Comparison of ENCODE assay signal across 22 mouse cellular contexts in the genomic region with DNA sequence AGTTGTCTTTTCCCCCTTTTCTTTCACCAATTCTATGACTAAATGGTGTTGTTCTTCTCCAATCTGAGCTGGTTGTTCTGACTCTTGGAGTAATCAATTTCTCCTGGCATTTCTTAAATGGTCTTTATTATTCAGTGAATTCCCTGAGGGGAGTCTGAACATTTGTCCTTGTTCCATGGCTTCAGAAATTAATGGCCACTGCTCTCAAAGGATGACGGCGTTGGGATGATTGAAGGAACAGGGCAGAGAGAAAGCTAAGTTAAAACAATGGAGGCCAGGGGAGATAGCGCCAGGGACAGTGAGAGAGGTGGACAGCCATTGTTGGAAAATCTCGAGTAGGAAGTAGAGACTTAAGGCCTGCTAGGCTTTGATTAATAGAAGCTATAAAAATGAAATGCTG.
A peak's percentile ranks its signal among the peaks of the same experiment; 100 is the strongest.
DNase-seq lines count a peak whose midpoint lies in the region; ATAC-seq lines count a peak whose summit lies in the region.
"Had no signal": no experiment of that assay in that cellular context is flagged by ENCODE, and none has a peak within 500 bp of the region (broad histone marks: within the 10 kb centered on the region; RNA-seq: fewer than 3 reads in every experiment).

No protein-coding gene starts in this region.

- H3K27me3 ChIP-seq in hindbrain, embryonic 12.5 days = no peaks in the 10 kb centered on the region
- no peaks in the 10 kb centered on the region for H3K27me3 ChIP-seq in hindbrain, embryonic 14.5 days (ENCODE audit: control insufficient read depth, insufficient read depth, low read length)
- no peaks in the 10 kb centered on the region for H3K27me3 ChIP-seq in midbrain, embryonic 16.5 days (ENCODE audit: control insufficient read depth, insufficient read depth, low read depth, low read length)
- H3K27me3 ChIP-seq in midbrain, embryonic 15.5 days (replicated peaks) = no peaks in the 10 kb centered on the region
- no peaks in the 10 kb centered on the region for H3K27me3 ChIP-seq in neural tube, embryonic 13.5 days
- H3K27me3 ChIP-seq in kidney, embryonic 16.5 days (ENCODE audit: insufficient read depth, low read length) = no peaks in the 10 kb centered on the region
- H3K27me3 ChIP-seq: embryonic facial prominence, embryonic 13.5 days; forebrain, embryonic 12.5 days had no signal

- 20% methylated on average over 4 of the region's 4 CpGs for WGBS in hindbrain, embryonic 12.5 days
- WGBS in hindbrain, embryonic 14.5 days = 16% methylated on average over 4 of the region's 4 CpGs
- WGBS in midbrain, embryonic 16.5 days = 37% methylated on average over 4 of the region's 4 CpGs
- 41% methylated on average over 4 of the region's 4 CpGs for WGBS in midbrain, embryonic 15.5 days
- WGBS in neural tube, embryonic 13.5 days = 8% methylated on average over 4 of the region's 4 CpGs
- 46% methylated on average over 4 of the region's 4 CpGs for WGBS in kidney, embryonic 16.5 days

- H3K4me1 ChIP-seq in hindbrain, embryonic 12.5 days = peaks cover 7% of the 10 kb centered on the region; the same call in 1 of the 2 replicates
- 0 out of 2 replicates have a peak, but pooled peaks cover 6% of the 10 kb centered on the region for H3K4me1 ChIP-seq in hindbrain, embryonic 14.5 days (replicated peaks; ENCODE audit: control insufficient read depth, insufficient read depth, low read length)
- H3K4me1 ChIP-seq in midbrain, embryonic 16.5 days (ENCODE audit: control insufficient read depth, insufficient read depth, low read length) = 0 out of 2 replicates have a peak, but pooled peaks cover 3% of the 10 kb centered on the region
- 0 out of 2 replicates have a peak, but pooled peaks cover 3% of the 10 kb centered on the region for H3K4me1 ChIP-seq in midbrain, embryonic 15.5 days
- H3K4me1 ChIP-seq in neural tube, embryonic 13.5 days (replicated peaks) = peaks cover 13% of the 10 kb centered on the region
- no peaks in the 10 kb centered on the region for H3K4me1 ChIP-seq in kidney, embryonic 16.5 days (ENCODE audit: insufficient read depth, low read length)
- H3K4me1 ChIP-seq: embryonic facial prominence, embryonic 13.5 days; forebrain, embryonic 12.5 days; heart, embryonic 10.5 days had no signal

- H3K36me3 ChIP-seq in hindbrain, embryonic 12.5 days = no peaks in the 10 kb centered on the region
- no peaks in the 10 kb centered on the region for H3K36me3 ChIP-seq in hindbrain, embryonic 14.5 days (replicated peaks; ENCODE audit: control insufficient read depth, insufficient read depth)
- H3K36me3 ChIP-seq in midbrain, embryonic 16.5 days (ENCODE audit: control insufficient read depth, insufficient read depth, low read length) = no peaks in the 10 kb centered on the region
- H3K36me3 ChIP-seq in midbrain, embryonic 15.5 days (replicated peaks) = no peaks in the 10 kb centered on the region
- no peaks in the 10 kb centered on the region for H3K36me3 ChIP-seq in neural tube, embryonic 13.5 days
- H3K36me3 ChIP-seq in kidney, embryonic 16.5 days (ENCODE audit: insufficient read depth, low read length) = no peaks in the 10 kb centered on the region
- H3K36me3 ChIP-seq: embryonic facial prominence, embryonic 13.5 days; forebrain, embryonic 12.5 days; heart, embryonic 10.5 days had no signal

- H3K9me3 ChIP-seq in hindbrain, embryonic 12.5 days (replicated peaks) = no peaks in the 10 kb centered on the region
- H3K9me3 ChIP-seq in hindbrain, embryonic 14.5 days (ENCODE audit: control insufficient read depth, low read length) = no peaks in the 10 kb centered on the region
- no peaks in the 10 kb centered on the region for H3K9me3 ChIP-seq in midbrain, embryonic 16.5 days (replicated peaks; ENCODE audit: control insufficient read depth, low read length, poor library complexity, severe bottlenecking)
- H3K9me3 ChIP-seq in midbrain, embryonic 15.5 days = no peaks in the 10 kb centered on the region
- H3K9me3 ChIP-seq in neural tube, embryonic 13.5 days = no peaks in the 10 kb centered on the region
- H3K9me3 ChIP-seq in kidney, embryonic 16.5 days (ENCODE audit: low read length) = no peaks in the 10 kb centered on the region
- H3K9me3 ChIP-seq: embryonic facial prominence, embryonic 13.5 days; forebrain, embryonic 12.5 days; heart, embryonic 10.5 days had no signal

- H3K9ac ChIP-seq in hindbrain, embryonic 12.5 days = no peak overlapping the region
- H3K9ac ChIP-seq in hindbrain, embryonic 14.5 days = no peak overlapping the region
- H3K9ac ChIP-seq in midbrain, embryonic 16.5 days (ENCODE audit: low read depth, low read length) = no peak overlapping the region
- H3K9ac ChIP-seq in midbrain, embryonic 15.5 days = no peak overlapping the region
- H3K9ac ChIP-seq in neural tube, embryonic 13.5 days = no peak overlapping the region
- no peak overlapping the region for H3K9ac ChIP-seq in kidney, embryonic 16.5 days (replicated peaks; ENCODE audit: low read length)
- H3K9ac ChIP-seq: embryonic facial prominence, embryonic 13.5 days; forebrain, embryonic 12.5 days had no signal

- H3K27ac ChIP-seq in hindbrain, embryonic 12.5 days = peak overlapping the region; percentile 41
- no peak overlapping the region for H3K27ac ChIP-seq in hindbrain, embryonic 14.5 days
- 0 out of 2 replicates have a peak overlapping the region, but pooled peaks have one; percentile 38 for H3K27ac ChIP-seq in midbrain, embryonic 16.5 days (ENCODE audit: low read length)
- no peak overlapping the region for H3K27ac ChIP-seq in midbrain, embryonic 15.5 days
- peak overlapping the region; percentile 50 for H3K27ac ChIP-seq in neural tube, embryonic 13.5 days (replicated peaks)
- H3K27ac ChIP-seq in kidney, embryonic 16.5 days (ENCODE audit: low read length) = no peak overlapping the region
- H3K27ac ChIP-seq: embryonic facial prominence, embryonic 13.5 days; forebrain, embryonic 12.5 days; gastrocnemius, adult 2 months; heart, embryonic 10.5 days had no signal

- H3K4me2 ChIP-seq in hindbrain, embryonic 12.5 days (replicated peaks) = no peak overlapping the region
- no peak overlapping the region for H3K4me2 ChIP-seq in hindbrain, embryonic 14.5 days (replicated peaks)
- H3K4me2 ChIP-seq in midbrain, embryonic 16.5 days (ENCODE audit: low read length) = no peak overlapping the region
- no peak overlapping the region for H3K4me2 ChIP-seq in midbrain, embryonic 15.5 days
- H3K4me2 ChIP-seq in neural tube, embryonic 13.5 days = no peak overlapping the region
- H3K4me2 ChIP-seq in kidney, embryonic 16.5 days (replicated peaks; ENCODE audit: low read depth, low read length) = no peak overlapping the region
- H3K4me2 ChIP-seq: embryonic facial prominence, embryonic 13.5 days; forebrain, embryonic 12.5 days had no signal

- DNase-seq in hindbrain, embryonic 14.5 days (ENCODE audit: low spot score) = no peak
- peak; percentile 46 for DNase-seq in embryo, embryonic 11 days
- DNase-seq in thymus, postnatal 0 days (ENCODE audit: low spot score) = no peak
- DNase-seq: adrenal gland, adult 2 months; adrenal gland, postnatal 25 days; cerebellum, adult 18-20 months; cerebellum, adult 9-11 months; cerebellum, postnatal 36 days; gastrocnemius, adult 2 months; gastrocnemius, postnatal 36 days; heart, adult 11 months; heart, postnatal 10 days; heart, postnatal 4 days had no signal

- ATAC-seq in hindbrain, embryonic 12.5 days (ENCODE audit: low FRiP score) = peak; percentile 48; the same call in 1 of the 2 replicates
- ATAC-seq in hindbrain, embryonic 14.5 days (ENCODE audit: low FRiP score) = no peak
- ATAC-seq in midbrain, embryonic 16.5 days = no peak
- ATAC-seq in midbrain, embryonic 15.5 days (replicated peaks) = no peak
- no peak for ATAC-seq in neural tube, embryonic 13.5 days (ENCODE audit: low read depth)
- no peak for ATAC-seq in kidney, embryonic 16.5 days (ENCODE audit: low FRiP score, low TSS enrichment)
- ATAC-seq: inflammation-experienced regulatory T-cells, adult 6 months had no signal

- no peak overlapping the region for H3K4me3 ChIP-seq in hindbrain, embryonic 12.5 days
- H3K4me3 ChIP-seq in hindbrain, embryonic 14.5 days (replicated peaks; ENCODE audit: low read length) = no peak overlapping the region
- H3K4me3 ChIP-seq in midbrain, embryonic 16.5 days (ENCODE audit: low read depth, low read length) = no peak overlapping the region
- no peak overlapping the region for H3K4me3 ChIP-seq in midbrain, embryonic 15.5 days
- no peak overlapping the region for H3K4me3 ChIP-seq in neural tube, embryonic 13.5 days
- H3K4me3 ChIP-seq in kidney, embryonic 16.5 days (ENCODE audit: low read length) = no peak overlapping the region
- H3K4me3 ChIP-seq: embryonic facial prominence, embryonic 13.5 days; forebrain, embryonic 12.5 days; gastrocnemius, adult 2 months; heart, embryonic 10.5 days had no signal

Comparison
In these comparisons a context has a peak if more than half of its experiments do, and no peak if none do; other contexts are left out.
1. H3K27ac ChIP-seq: peak in hindbrain, embryonic 12.5 days (single experiment), midbrain, embryonic 16.5 days (single experiment) and neural tube, embryonic 13.5 days (single experiment); none in hindbrain, embryonic 14.5 days (single experiment), midbrain, embryonic 15.5 days (single experiment) and kidney, embryonic 16.5 days (single experiment).